ENCODE assay signal across 8 mouse cellular contexts in the genomic region with DNA sequence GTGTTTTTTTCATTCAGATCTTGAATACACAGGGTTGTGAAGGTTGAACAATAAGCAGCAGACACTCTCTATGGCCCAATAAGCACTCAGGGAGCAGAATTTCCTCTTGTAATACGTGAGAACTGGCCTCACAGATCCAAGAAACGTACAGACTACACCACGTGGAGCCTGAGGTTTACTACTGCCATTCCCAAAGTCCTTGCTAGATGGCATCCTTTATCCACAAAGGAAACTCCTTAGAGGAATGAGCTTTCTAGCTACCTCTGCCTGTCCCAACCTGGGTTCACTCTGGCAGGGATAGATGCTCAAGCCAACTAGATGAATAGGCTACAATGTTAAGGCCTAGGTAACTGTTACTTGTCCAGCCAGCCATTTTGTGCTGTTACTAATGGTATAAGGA. TPM values are rescaled to one million over a fixed set of nuclear protein-coding genes. Genes with fewer than 3 reads are reported as not detected.
A peak's percentile ranks its signal among the peaks of the same experiment; 100 is the strongest.
DNase-seq lines count a peak whose midpoint lies in the region; ATAC-seq and TF ChIP-seq lines count a peak whose summit lies in the region.

No protein-coding gene starts in this region.

- H3K27me3 ChIP-seq in hindbrain, embryonic 13.5 days = no peaks in the 10 kb centered on the region
- H3K27me3 ChIP-seq in hindbrain, embryonic 12.5 days = no peaks in the 10 kb centered on the region
- H3K27me3 ChIP-seq in kidney, embryonic 15.5 days = no peaks in the 10 kb centered on the region
- no peaks in the 10 kb centered on the region for H3K27me3 ChIP-seq in midbrain, postnatal 0 days (ENCODE audit: insufficient read depth, low read length)

- no peak overlapping the region for H3K27ac ChIP-seq in hindbrain, embryonic 13.5 days
- no peak overlapping the region for H3K27ac ChIP-seq in hindbrain, embryonic 12.5 days
- no peak overlapping the region for H3K27ac ChIP-seq in ES-E14 (ENCODE audit: insufficient read depth, low read depth, low read length, poor library complexity, severe bottlenecking)
- H3K27ac ChIP-seq in kidney, embryonic 15.5 days = no peak overlapping the region
- no peak overlapping the region for H3K27ac ChIP-seq in midbrain, postnatal 0 days (ENCODE audit: low read depth, low read length)

- 5% methylated on average over 3 of the region's 3 CpGs for WGBS in hindbrain, embryonic 13.5 days
- 12% methylated on average over 3 of the region's 3 CpGs for WGBS in hindbrain, embryonic 12.5 days
- WGBS in kidney, embryonic 15.5 days = 10% methylated on average over 3 of the region's 3 CpGs
- 8% methylated on average over 3 of the region's 3 CpGs for WGBS in midbrain, postnatal 0 days

- in situ Hi-C loops in ES-E14 (cut with MboI; ENCODE audit: low sequenced_read_pairs in 2 of 2, unreplicated experiment in 2 of 2) = loop anchor here in 1 of 2 experiments (10.0 kb wide), 1 partner anchor 202 kb away; no protein-coding TSS in a partner anchor

- H3K4me1 ChIP-seq in hindbrain, embryonic 13.5 days (replicated peaks) = no peaks in the 10 kb centered on the region
- H3K4me1 ChIP-seq in hindbrain, embryonic 12.5 days = no peaks in the 10 kb centered on the region
- no peaks in the 10 kb centered on the region for H3K4me1 ChIP-seq in ES-E14 (ENCODE audit: control insufficient read depth in 2 of 2, insufficient read depth in 2 of 2, low read length in 2 of 2, poor library complexity in 1 of 2)
- H3K4me1 ChIP-seq in kidney, embryonic 15.5 days = no peaks in the 10 kb centered on the region
- H3K4me1 ChIP-seq in midbrain, postnatal 0 days (ENCODE audit: insufficient read depth, low read length) = no peaks in the 10 kb centered on the region

- no peak overlapping the region for H3K4me2 ChIP-seq in hindbrain, embryonic 13.5 days
- no peak overlapping the region for H3K4me2 ChIP-seq in hindbrain, embryonic 12.5 days (replicated peaks)
- H3K4me2 ChIP-seq in kidney, embryonic 15.5 days = no peak overlapping the region
- H3K4me2 ChIP-seq in midbrain, postnatal 0 days (ENCODE audit: low read depth, low read length, poor library complexity, severe bottlenecking) = no peak overlapping the region

- peak; percentile 39 for DNase-seq in ES-E14 (ENCODE audit: low read depth, low spot score)
- DNase-seq in cerebellum, postnatal 10 days = peak; percentile 51 to 56
- DNase-seq in midbrain, postnatal 0 days (ENCODE audit: low spot score) = peak; percentile 60
- DNase-seq in gastrocnemius, postnatal 14 days = no peak
- no peak for DNase-seq in thymus, postnatal 25 days

- no peaks in the 10 kb centered on the region for H3K9me3 ChIP-seq in hindbrain, embryonic 13.5 days
- H3K9me3 ChIP-seq in hindbrain, embryonic 12.5 days (replicated peaks) = no peaks in the 10 kb centered on the region
- H3K9me3 ChIP-seq in ES-E14 (ENCODE audit: control insufficient read depth, insufficient read depth, low read depth, low read length) = no peaks in the 10 kb centered on the region
- no peaks in the 10 kb centered on the region for H3K9me3 ChIP-seq in kidney, embryonic 15.5 days (replicated peaks)
- no peaks in the 10 kb centered on the region for H3K9me3 ChIP-seq in midbrain, postnatal 0 days (ENCODE audit: low read length)

- no peak overlapping the region for H3K9ac ChIP-seq in hindbrain, embryonic 13.5 days
- H3K9ac ChIP-seq in hindbrain, embryonic 12.5 days = no peak overlapping the region
- H3K9ac ChIP-seq in ES-E14 (ENCODE audit: insufficient read depth, low read depth, low read length, poor library complexity, severe bottlenecking) = no peak overlapping the region
- H3K9ac ChIP-seq in kidney, embryonic 15.5 days = no peak overlapping the region
- no peak overlapping the region for H3K9ac ChIP-seq in midbrain, postnatal 0 days (replicated peaks; ENCODE audit: low read length, poor library complexity, severe bottlenecking)

- intact Hi-C loops in gastrocnemius, postnatal 14 days (cut with DNase I; ENCODE audit: low total_unique reads) = loop anchor here (2.0 kb wide), 1 partner anchor 204 kb away; no protein-coding TSS in a partner anchor

- peak; percentile 75 for TF ChIP-seq CTCF in midbrain, postnatal 0 days (IDR thresholded peaks at IDR 0.05)

- no peak overlapping the region for H3K4me3 ChIP-seq in hindbrain, embryonic 13.5 days
- no peak overlapping the region for H3K4me3 ChIP-seq in hindbrain, embryonic 12.5 days
- H3K4me3 ChIP-seq in ES-E14 (ENCODE audit: insufficient read depth in 1 of 2, low read depth in 1 of 2, low read length in 2 of 2, poor library complexity in 1 of 2, severe bottlenecking in 1 of 2) = no peak overlapping the region
- H3K4me3 ChIP-seq in kidney, embryonic 15.5 days (replicated peaks) = no peak overlapping the region
- no peak overlapping the region for H3K4me3 ChIP-seq in midbrain, postnatal 0 days (ENCODE audit: low read depth, low read length)

- no peaks in the 10 kb centered on the region for H3K36me3 ChIP-seq in hindbrain, embryonic 13.5 days
- no peaks in the 10 kb centered on the region for H3K36me3 ChIP-seq in hindbrain, embryonic 12.5 days
- H3K36me3 ChIP-seq in ES-E14 (ENCODE audit: control insufficient read depth, insufficient read depth, low read length, poor library complexity, severe bottlenecking) = no peaks in the 10 kb centered on the region
- no peaks in the 10 kb centered on the region for H3K36me3 ChIP-seq in kidney, embryonic 15.5 days
- H3K36me3 ChIP-seq in midbrain, postnatal 0 days (ENCODE audit: insufficient read depth, low read length) = no peaks in the 10 kb centered on the region

- ATAC-seq in hindbrain, embryonic 13.5 days (ENCODE audit: low FRiP score) = peak; percentile 52; the same call in 1 of the 2 replicates
- no peak for ATAC-seq in hindbrain, embryonic 12.5 days (ENCODE audit: low FRiP score)
- ATAC-seq in kidney, embryonic 15.5 days (replicated peaks; ENCODE audit: low FRiP score) = peak; percentile 58; the same call in 1 of the 2 replicates
- no peak for ATAC-seq in midbrain, postnatal 0 days (ENCODE audit: low FRiP score)

TF ChIP-seq in ES-E14, 5 proteins besides CTCF, POLR2A, EP300 and RAD21:
- TF ChIP-seq ZC3H11A (IDR thresholded peaks at IDR 0.05; ENCODE audit: borderline replicate concordance, low read depth, low read length) = peak; percentile 48; the same call in 1 of the 2 replicates
- TF ChIP-seq HCFC1 (IDR thresholded peaks at IDR 0.05; ENCODE audit: borderline replicate concordance, insufficient read depth, low read length) = no peak

RNA-seq across cellular contexts. Expression of gene Grk5, which starts 6.4 kb away (rescaled TPM):
- polyA plus RNA-seq in hindbrain, embryonic 13.5 days (2015; fragmentation: Nextera tagmentation; extraction: Ambion mirVana) = 2.2 and 2.3 TPM in 2 replicates
- polyA plus RNA-seq in hindbrain, embryonic 12.5 days (2016; fragmentation: Nextera tagmentation; extraction: Ambion mirVana) = 2.6 and 3.9 TPM in 2 replicates
- 2.2 and 2.5 TPM in 2 replicates for total RNA-seq in ES-E14 (2012; rRNA removed)
- 2.3 and 2.5 TPM in 2 replicates for polyA plus RNA-seq in kidney, embryonic 15.5 days (2015; fragmentation: Nextera tagmentation; extraction: Ambion mirVana)
- total RNA-seq in midbrain, postnatal 0 days (2014; rRNA removed) = 10.6 and 11.2 TPM in 2 replicates
- polyA plus RNA-seq in midbrain, postnatal 0 days (2015; fragmentation: Nextera tagmentation; extraction: Ambion mirVana) = 1.2 and 2.1 TPM in 2 replicates
- 1 to 10 TPM; 6.4 to 6.5 TPM for total RNA-seq in gastrocnemius, postnatal 14 days (2021)

RNA-seq across cellular contexts. Expression of gene Prdx3, which starts 8.8 kb away (rescaled TPM):
- polyA plus RNA-seq in hindbrain, embryonic 13.5 days (2015; fragmentation: Nextera tagmentation; extraction: Ambion mirVana) = 93.8 and 99.6 TPM in 2 replicates
- 94.0 TPM in 2 replicates for polyA plus RNA-seq in hindbrain, embryonic 12.5 days (2016; fragmentation: Nextera tagmentation; extraction: Ambion mirVana)
- 35.1 and 43.9 TPM in 2 replicates for total RNA-seq in ES-E14 (2012; rRNA removed)
- polyA plus RNA-seq in kidney, embryonic 15.5 days (2015; fragmentation: Nextera tagmentation; extraction: Ambion mirVana) = 134 and 139 TPM in 2 replicates
- total RNA-seq in midbrain, postnatal 0 days (2014; rRNA removed) = 82.8 and 93.8 TPM in 2 replicates
- polyA plus RNA-seq in midbrain, postnatal 0 days (2015; fragmentation: Nextera tagmentation; extraction: Ambion mirVana) = 110 and 117 TPM in 2 replicates
- total RNA-seq in gastrocnemius, postnatal 14 days (2021) = 100 to 1,000 TPM; 163 to 192 TPM

RNA-seq across cellular contexts. Expression of gene Sfxn4, which starts 21.9 kb away (rescaled TPM):
- 15.5 and 15.8 TPM in 2 replicates for polyA plus RNA-seq in hindbrain, embryonic 13.5 days (2015; fragmentation: Nextera tagmentation; extraction: Ambion mirVana)
- 14.2 and 15.3 TPM in 2 replicates for polyA plus RNA-seq in hindbrain, embryonic 12.5 days (2016; fragmentation: Nextera tagmentation; extraction: Ambion mirVana)
- 1.2 TPM in 2 replicates for total RNA-seq in ES-E14 (2012; rRNA removed)
- polyA plus RNA-seq in kidney, embryonic 15.5 days (2015; fragmentation: Nextera tagmentation; extraction: Ambion mirVana) = 9.5 and 10.6 TPM in 2 replicates
- total RNA-seq in midbrain, postnatal 0 days (2014; rRNA removed) = 4.3 and 7.8 TPM in 2 replicates
- polyA plus RNA-seq in midbrain, postnatal 0 days (2015; fragmentation: Nextera tagmentation; extraction: Ambion mirVana) = 9.0 and 10.3 TPM in 2 replicates
- 1 to 10 TPM; 1.6 to 1.9 TPM for total RNA-seq in gastrocnemius, postnatal 14 days (2021)

Comparison
In these comparisons a context has a peak if more than half of its experiments do, and no peak if none do; other contexts are left out.
1. ATAC-seq: peak in hindbrain, embryonic 13.5 days (single experiment) and kidney, embryonic 15.5 days (single experiment); none in hindbrain, embryonic 12.5 days (single experiment) and midbrain, postnatal 0 days (single experiment).
2. DNase-seq: peak in ES-E14 (single experiment), cerebellum, postnatal 10 days (2 of 2) and midbrain, postnatal 0 days (single experiment); none in gastrocnemius, postnatal 14 days (single experiment) and thymus, postnatal 25 days (single experiment).